Mouse (Mus musculus) embryonic facial prominence, embryonic 14.5 days (tissue): ENCODE measurements around the gene Stab2. TPM values are rescaled to one million over a fixed set of nuclear protein-coding genes. Genes with fewer than 3 reads are reported as not detected.

Experiments
- ATAC-seq: fragments of 200-750 bp; cut with Nextera tagmentation; 2 replicates; pipeline ENCODE4 v1.8.0; 2017; ENCODE audit warnings: low read depth, moderate number of reproducible peaks, moderate TSS enrichment
- DNase-seq: peaks from one replicate; pipeline ENCODE4 v3.0.0-alpha.2; 2015; ENCODE audit warnings: low spot score
- H3K27ac ChIP-seq: fragments of 300-500 bp; sonication (generic); replicated peaks from 2 replicates; pipeline ENCODE4 v1.5.1; 2014; ENCODE audit warnings: low read depth, mild to moderate bottlenecking, low read length, moderate library complexity
- H3K27me3 ChIP-seq: fragments of 300-500 bp; sonication (generic); replicated peaks from 2 replicates; pipeline ENCODE4 v1.6.1; 2014; ENCODE audit warnings: low read length; ENCODE audit not compliant: control insufficient read depth, insufficient read depth
- H3K36me3 ChIP-seq: fragments of 300-500 bp; sonication (generic); 2 replicates; pipeline ENCODE4 v1.6.1; 2014; ENCODE audit warnings: low read length, mixed read lengths; ENCODE audit not compliant: control insufficient read depth, insufficient read depth
- H3K4me1 ChIP-seq: fragments of 300-500 bp; sonication (generic); 2 replicates; pipeline ENCODE4 v1.6.1; 2014; ENCODE audit warnings: antibody characterized with exemption, low read length; ENCODE audit not compliant: control insufficient read depth, insufficient read depth
- H3K4me2 ChIP-seq: fragments of 300-500 bp; sonication (generic); 2 replicates; pipeline ENCODE4 v1.6.1; 2014; ENCODE audit warnings: low read depth, mild to moderate bottlenecking, low read length, moderate library complexity, mixed read lengths
- H3K4me3 ChIP-seq: fragments of 300-500 bp; sonication (generic); 2 replicates; pipeline ENCODE4 v1.5.1; 2014; ENCODE audit warnings: low read depth, mild to moderate bottlenecking, low read length
- H3K9ac ChIP-seq: fragments of 300-500 bp; sonication (generic); 2 replicates; pipeline ENCODE4 v1.6.1; 2014; ENCODE audit warnings: low read depth, mild to moderate bottlenecking, low read length, moderate library complexity, mixed read lengths
- H3K9me3 ChIP-seq: fragments of 300-500 bp; sonication (generic); 2 replicates; pipeline ENCODE4 v1.6.1; 2016; ENCODE audit warnings: low read length; ENCODE audit not compliant: control insufficient read depth
- WGBS: fragments of 180-500 bp; shearing (Covaris S2); extraction: QIAGEN DNeasy Blood & Tissue Kit; methylation state at CpG from one replicate; pipeline ENCODE4 v1.1.7; 2014; 5-methylcytosine and 5-hydroxymethylcytosine counted together
- polyA plus RNA-seq: library from polyadenylated mRNA; unstranded; fragments of >200 nt; fragmentation: Nextera tagmentation; extraction: Ambion mirVana; gene quantifications from 2 replicates; pipeline ENCODE4 v1.2.1, GENCODE M21; 2014

Gene Stab2
- polyA plus RNA-seq: 0.31 and 0.33 TPM in 2 replicates

DNA sequence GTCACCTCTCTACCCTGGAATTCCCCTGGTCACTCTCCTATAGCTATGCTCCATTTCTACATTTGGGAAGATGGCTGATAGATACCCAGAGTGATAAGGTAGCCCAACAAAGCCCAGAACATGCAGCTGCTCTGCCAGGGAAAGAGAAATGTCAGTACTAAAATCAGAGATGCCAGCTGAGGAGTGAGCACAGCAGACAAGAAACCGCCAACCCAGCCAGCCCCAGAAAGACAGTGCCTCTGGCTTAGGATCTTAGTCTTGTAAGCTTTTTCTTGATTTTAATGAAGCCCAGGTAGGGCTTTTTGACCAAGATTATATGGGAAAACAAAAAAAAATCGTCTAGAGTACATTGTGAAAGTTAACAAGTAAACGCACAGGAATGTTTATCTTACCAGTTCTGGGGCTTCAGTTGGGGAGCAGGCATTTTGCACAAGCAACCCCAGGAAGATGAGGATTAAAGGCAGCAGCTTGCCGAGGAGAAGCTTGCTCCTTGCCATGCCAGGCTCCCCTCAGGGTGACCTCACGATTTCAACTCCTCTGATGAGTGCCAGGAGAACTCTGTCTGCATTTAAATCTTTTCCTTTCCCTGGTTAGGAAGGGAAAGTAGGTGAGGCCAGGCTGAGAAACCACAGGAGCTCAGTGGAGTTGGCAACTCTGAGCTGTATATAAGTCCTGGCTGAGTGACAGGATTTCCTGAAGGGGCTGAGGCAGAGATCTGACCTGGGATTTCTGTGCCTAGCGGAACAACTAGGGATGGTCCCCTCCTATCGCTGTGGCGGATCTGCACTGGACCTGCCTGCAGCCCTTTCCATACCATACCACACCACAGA lies at the start of gene Stab2:
Gene Stab2 (minus strand): TSS at position 641 of the 830 bp plus-strand sequence.
- Histone ChIP-seq H3K27ac (no peak within 1 kb of the TSS), H3K4me1 (no peaks in the 10 kb centered on the region; the same call in 1 of the 2 replicates), H3K27me3 (no peaks in the 10 kb centered on the region), H3K36me3 (no peaks in the 10 kb centered on the region), H3K9ac (no peak within 1 kb of the TSS), H3K9me3 (no peaks in the 10 kb centered on the region), H3K4me3 (no peak within 1 kb of the TSS), H3K4me2 (no peak within 1 kb of the TSS)
- WGBS: 56% methylated on average over 8 of the region's 8 CpGs
- peak; percentile 50 for DNase-seq
- ATAC-seq: no peak

DNA sequence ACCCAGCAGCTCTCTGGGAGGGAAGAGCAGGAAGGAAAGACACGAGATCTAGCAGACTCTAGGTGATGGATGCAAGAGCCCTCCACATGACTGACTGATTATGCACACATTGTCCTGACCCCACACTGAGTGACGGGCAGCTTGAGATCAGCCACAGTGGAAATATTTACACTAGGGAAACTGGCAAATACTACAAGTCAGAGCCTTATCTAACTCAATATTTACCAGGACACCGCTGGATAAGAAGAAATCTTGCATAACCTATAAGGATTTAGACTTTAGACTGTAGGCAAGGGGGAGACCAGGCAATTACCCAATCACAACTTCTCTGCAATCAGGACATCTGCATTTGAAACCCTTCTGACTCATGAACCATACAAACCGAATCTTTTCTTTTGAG lies 43.9 kb upstream of the Stab2 start:
- ATAC-seq: no peak
- no peaks in the 10 kb centered on the region for H3K27me3 ChIP-seq
- no peak overlapping the region for H3K9ac ChIP-seq
- no peak overlapping the region for H3K27ac ChIP-seq
- H3K9me3 ChIP-seq: no peaks in the 10 kb centered on the region
- H3K4me3 ChIP-seq: no peak overlapping the region
- WGBS: 67% methylated on average over 4 of the region's 4 CpGs
- no peaks in the 10 kb centered on the region for H3K4me1 ChIP-seq
- no peak for DNase-seq
- no peaks in the 10 kb centered on the region for H3K36me3 ChIP-seq
- H3K4me2 ChIP-seq: no peak overlapping the region

GRCm38 (mm10) chr10:87049179-87049578 lies 41.4 kb upstream of the Stab2 start:
- DNase-seq (no peak), ATAC-seq (no peak)
- no peak overlapping the region for H3K27ac ChIP-seq
- no peaks in the 10 kb centered on the region for H3K27me3 ChIP-seq
- no peaks in the 10 kb centered on the region for H3K9me3 ChIP-seq
- H3K4me1 ChIP-seq: no peaks in the 10 kb centered on the region
- H3K4me2 ChIP-seq: no peak overlapping the region
- H3K9ac ChIP-seq: no peak overlapping the region
- WGBS: 74% methylated on average over 3 of the region's 3 CpGs
- no peak overlapping the region for H3K4me3 ChIP-seq
- no peaks in the 10 kb centered on the region for H3K36me3 ChIP-seq

- ATAC-seq: no peak
- H3K36me3 ChIP-seq: no peaks in the 10 kb centered on the region
- H3K9ac ChIP-seq: no peak overlapping the region
- no peak overlapping the region for H3K4me3 ChIP-seq
- WGBS: 88% methylated on average over 10 of the region's 10 CpGs
- no peaks in the 10 kb centered on the region for H3K27me3 ChIP-seq
- H3K4me1 ChIP-seq: no peaks in the 10 kb centered on the region
- H3K27ac ChIP-seq: no peak overlapping the region
- DNase-seq: no peak
- no peaks in the 10 kb centered on the region for H3K9me3 ChIP-seq
- H3K4me2 ChIP-seq: no peak overlapping the region
Observed at GRCm38 (mm10) chr10:87046931-87047468, 39.2 kb upstream of the Stab2 start.

DNA sequence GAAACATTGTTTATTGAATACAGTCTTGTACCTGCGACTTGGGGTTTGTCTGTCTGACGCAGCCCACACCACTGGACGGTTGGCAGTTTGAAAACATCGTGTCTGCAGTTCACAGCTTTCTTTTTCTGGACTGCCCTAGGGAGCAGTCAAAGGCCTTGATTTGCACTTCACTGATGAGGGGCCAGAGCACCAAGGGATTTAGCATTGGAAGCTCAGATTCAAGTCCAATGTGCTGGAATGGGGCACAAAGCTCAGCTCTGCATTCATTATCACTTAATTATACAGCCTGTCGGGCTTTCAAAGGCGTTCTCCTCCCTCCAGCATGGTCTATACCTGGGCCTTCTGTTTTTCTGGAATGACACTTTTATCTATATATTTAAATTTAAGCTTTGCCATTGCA lies 38.6 kb upstream of the Stab2 start:
- no peak overlapping the region for H3K4me2 ChIP-seq
- no peak for DNase-seq
- H3K27me3 ChIP-seq: no peaks in the 10 kb centered on the region
- H3K4me3 ChIP-seq: no peak overlapping the region
- no peaks in the 10 kb centered on the region for H3K9me3 ChIP-seq
- no peak for ATAC-seq
- no peaks in the 10 kb centered on the region for H3K4me1 ChIP-seq
- WGBS: 42% methylated on average over 6 of the region's 6 CpGs
- H3K27ac ChIP-seq: no peak overlapping the region
- H3K9ac ChIP-seq: no peak overlapping the region
- H3K36me3 ChIP-seq: no peaks in the 10 kb centered on the region

- no peak for DNase-seq
- Histone ChIP-seq H3K4me3 (no peak overlapping the region), H3K27me3 (no peaks in the 10 kb centered on the region), H3K27ac (no peak overlapping the region), H3K36me3 (no peaks in the 10 kb centered on the region), H3K9me3 (no peaks in the 10 kb centered on the region), H3K4me2 (no peak overlapping the region), H3K4me1 (no peaks in the 10 kb centered on the region), H3K9ac (no peak overlapping the region)
- WGBS: 75% methylated on average over 3 of the region's 3 CpGs
- no peak for ATAC-seq
Observed at GRCm38 (mm10) chr10:87045273-87045672, 37.4 kb upstream of the Stab2 start.

GRCm38 (mm10) chr10:87041265-87041664 lies 33.4 kb upstream of the Stab2 start:
- H3K9me3 ChIP-seq: no peaks in the 10 kb centered on the region
- ATAC-seq: no peak
- no peak overlapping the region for H3K4me2 ChIP-seq
- no peak overlapping the region for H3K9ac ChIP-seq
- H3K27me3 ChIP-seq: no peaks in the 10 kb centered on the region; the same call in 1 of the 2 replicates
- 86% methylated on average over 7 of the region's 7 CpGs for WGBS
- no peak overlapping the region for H3K27ac ChIP-seq
- H3K4me3 ChIP-seq: no peak overlapping the region
- H3K36me3 ChIP-seq: no peaks in the 10 kb centered on the region
- no peaks in the 10 kb centered on the region for H3K4me1 ChIP-seq
- DNase-seq: no peak

- Histone ChIP-seq H3K27me3 (no peaks in the 10 kb centered on the region; the same call in 1 of the 2 replicates), H3K9me3 (no peaks in the 10 kb centered on the region), H3K36me3 (no peaks in the 10 kb centered on the region), H3K9ac (no peak overlapping the region), H3K4me3 (no peak overlapping the region), H3K4me2 (no peak overlapping the region), H3K4me1 (no peaks in the 10 kb centered on the region), H3K27ac (no peak overlapping the region)
- ATAC-seq (no peak), DNase-seq (no peak)
- WGBS: 86% methylated on average over 3 of the region's 3 CpGs
Observed at GRCm38 (mm10) chr10:87039800-87040199, 32.0 kb upstream of the Stab2 start.

DNA sequence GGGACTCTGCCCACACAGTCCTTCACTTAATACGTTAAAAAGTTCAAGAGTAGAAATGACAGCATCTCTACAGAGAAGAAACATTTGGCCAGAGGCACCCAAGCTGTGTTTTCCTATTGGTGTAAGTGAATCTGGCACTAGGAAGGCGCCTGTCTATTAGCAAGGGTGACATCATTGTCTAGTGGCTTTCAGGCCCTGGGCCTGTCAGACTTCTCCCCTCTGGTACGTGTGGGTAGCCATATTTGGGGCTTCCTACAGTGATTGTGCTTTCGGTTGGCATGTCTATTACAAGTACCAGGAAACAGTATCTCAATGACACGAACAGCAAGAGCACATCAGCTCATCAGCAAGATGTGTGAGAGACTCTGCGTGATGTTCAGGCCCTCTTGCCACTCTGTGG lies 31.5 kb upstream of the Stab2 start:
- Histone ChIP-seq H3K27me3 (no peaks in the 10 kb centered on the region; the same call in 1 of the 2 replicates), H3K4me3 (no peak overlapping the region), H3K4me2 (no peak overlapping the region), H3K9ac (no peak overlapping the region), H3K36me3 (no peaks in the 10 kb centered on the region), H3K4me1 (no peaks in the 10 kb centered on the region), H3K9me3 (no peaks in the 10 kb centered on the region), H3K27ac (no peak overlapping the region)
- ATAC-seq (no peak), DNase-seq (no peak)
- 81% methylated on average over 6 of the region's 6 CpGs for WGBS
